Mouse (Mus musculus): ENCODE results near the gene Guk1.

Guk1 gene

DNA sequence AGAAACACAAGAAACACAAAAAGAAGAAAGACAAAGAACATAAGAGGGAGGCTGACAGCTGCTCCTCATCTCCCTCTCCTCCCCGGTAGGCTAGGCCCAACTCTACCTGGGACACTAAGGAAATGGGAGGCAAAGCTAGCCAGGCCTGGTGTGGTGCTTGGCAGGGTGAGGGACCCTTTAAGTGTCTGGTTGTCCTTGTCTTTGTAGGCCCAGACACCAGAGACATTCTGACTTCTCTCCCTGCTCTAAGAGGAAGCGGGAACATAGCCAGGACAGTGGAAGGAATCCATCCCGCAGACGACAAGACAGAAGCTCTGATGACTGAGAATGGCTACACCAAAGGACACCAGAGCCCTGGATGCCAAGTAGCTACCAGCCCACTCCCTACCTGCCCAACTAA is 18.0 kb upstream of the Guk1 start:
- DNase-seq (ENCODE audit: low read depth, low spot score) = no peak

DNA sequence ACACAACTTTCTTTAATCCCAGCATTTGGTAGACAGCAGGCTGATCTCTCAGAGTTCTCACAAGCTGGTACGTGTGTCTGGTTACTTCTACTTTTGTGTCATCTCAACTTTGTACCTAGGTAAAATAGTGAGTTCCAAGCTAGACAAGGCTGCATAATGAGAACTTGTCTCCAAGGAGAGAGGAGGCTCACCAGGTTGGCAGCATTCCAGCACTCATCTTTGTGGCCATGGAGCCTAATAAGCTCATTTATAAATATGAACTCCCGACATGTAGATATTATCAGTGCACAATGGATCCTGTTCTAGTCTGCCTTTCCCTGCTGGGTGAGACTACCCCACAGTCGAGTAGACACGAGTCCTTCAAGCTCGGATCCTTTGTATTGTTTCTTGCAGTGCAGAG is 17.6 kb upstream of the Guk1 start:
- peak; percentile 27 for DNase-seq (ENCODE audit: low read depth, low spot score)

DNA sequence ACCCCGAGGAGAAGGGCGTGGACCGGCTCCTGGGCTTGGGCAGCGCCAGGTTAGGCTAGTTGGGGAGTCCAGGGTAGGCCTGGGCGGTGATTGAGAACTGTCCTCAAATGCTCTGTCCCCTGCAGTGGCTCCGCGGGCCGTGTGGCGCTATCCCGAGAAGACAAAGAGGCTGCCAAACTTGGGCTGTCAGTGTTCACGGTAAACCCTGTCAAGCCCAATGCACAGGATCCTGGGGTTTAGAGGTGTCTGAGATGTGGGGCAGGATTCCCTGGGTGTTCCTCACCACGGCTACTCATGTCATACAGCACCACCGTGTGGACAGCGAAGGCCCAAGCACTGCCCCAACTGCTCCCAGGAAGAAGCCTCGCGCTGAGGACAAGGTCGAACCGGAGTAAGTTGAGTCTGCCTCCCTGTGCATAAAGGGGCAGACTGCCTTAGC is 17.0 kb upstream of the Guk1 start:
- DNase-seq (ENCODE audit: low read depth, low spot score) = peak; percentile 88

DNA sequence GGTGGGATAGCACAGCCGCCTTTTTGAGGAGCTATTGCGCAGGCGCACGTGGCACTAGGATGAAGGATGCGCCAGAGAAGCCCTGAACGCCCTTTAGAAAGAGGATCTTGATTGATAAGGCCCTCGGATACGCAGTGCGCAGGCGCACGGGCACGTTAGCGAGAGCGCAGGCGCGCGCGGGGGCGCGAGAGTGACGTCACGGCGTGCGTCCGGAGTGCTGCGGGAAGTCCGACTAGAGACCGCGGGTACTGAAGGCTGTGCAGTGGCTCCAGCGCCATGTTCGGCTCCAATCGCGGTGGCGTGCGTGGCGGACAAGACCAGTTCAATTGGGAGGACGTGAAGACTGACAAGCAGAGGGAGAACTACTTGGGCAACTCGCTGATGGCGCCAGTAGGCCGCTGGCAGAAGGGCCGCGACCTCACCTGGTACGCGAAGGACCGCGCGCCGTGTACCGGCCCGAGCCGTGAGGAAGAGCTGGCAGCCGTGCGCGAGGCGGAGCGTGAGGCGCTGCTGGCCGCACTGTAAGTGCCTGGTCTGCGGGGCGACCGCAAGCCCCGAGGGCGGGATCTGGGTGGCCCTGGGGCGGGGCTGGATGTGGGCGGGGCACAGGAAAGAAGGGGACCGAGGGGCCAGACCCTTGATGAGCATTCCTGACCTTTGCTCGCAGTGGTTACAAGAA is 16.3 kb upstream of the Guk1 start, which contains the start of gene 2310033P09Rik:
Gene 2310033P09Rik (plus strand): TSS at position 169 of the 679 bp plus-strand sequence.
- DNase-seq (ENCODE audit: low read depth, low spot score) = peak; percentile 98

GRCm38 (mm10) chr11:59202081-59202995 is 10.3 kb upstream of the Guk1 start, which contains the start of gene Mrpl55:
Mrpl55 (plus strand) TSS chr11:59202486.
- DNase-seq (ENCODE audit: low read depth, low spot score) = peak; percentile 97

DNA sequence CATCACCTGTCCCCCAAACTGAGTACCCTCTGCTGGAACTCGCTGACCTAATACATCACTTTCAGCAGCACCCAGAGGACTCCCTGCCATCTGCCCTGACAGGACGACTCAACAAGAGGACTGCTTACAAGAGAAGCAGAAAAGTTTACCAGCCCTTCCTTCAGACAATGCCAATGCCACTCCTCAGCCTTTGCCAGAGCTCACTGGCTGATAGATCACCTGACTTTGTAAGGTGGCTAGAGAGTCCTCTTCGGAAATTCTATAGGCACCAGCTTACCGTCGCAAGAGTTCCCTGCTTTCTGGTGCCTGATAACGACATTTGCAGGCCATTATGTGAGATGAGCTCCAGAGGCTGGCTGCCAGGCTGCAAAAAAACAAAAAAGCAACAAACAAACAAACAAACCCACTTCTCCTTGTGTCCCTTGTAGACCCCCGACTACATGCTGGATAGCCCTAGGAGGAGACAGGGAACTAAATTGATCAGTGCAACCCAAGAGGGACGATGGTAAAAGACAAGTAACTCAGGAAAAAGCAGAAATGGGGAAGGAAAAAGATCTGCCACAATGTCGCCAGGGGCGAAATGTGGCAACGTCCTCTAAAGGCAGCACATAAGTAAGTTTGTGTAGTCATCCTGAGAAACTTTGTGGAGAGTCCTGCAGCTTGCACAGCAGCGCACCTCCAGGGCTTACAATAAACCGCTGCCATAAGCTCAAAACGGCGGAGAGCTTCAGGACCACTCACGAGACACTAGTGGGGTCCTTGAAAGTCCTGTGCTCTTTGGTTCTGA is 9.4 kb upstream of the Guk1 start:
- DNase-seq (ENCODE audit: low read depth, low spot score) = no peak

GRCm38 (mm10) chr11:59196230-59196629 is 4.2 kb upstream of the Guk1 start:
- no peak for DNase-seq (ENCODE audit: low read depth, low spot score)

DNA sequence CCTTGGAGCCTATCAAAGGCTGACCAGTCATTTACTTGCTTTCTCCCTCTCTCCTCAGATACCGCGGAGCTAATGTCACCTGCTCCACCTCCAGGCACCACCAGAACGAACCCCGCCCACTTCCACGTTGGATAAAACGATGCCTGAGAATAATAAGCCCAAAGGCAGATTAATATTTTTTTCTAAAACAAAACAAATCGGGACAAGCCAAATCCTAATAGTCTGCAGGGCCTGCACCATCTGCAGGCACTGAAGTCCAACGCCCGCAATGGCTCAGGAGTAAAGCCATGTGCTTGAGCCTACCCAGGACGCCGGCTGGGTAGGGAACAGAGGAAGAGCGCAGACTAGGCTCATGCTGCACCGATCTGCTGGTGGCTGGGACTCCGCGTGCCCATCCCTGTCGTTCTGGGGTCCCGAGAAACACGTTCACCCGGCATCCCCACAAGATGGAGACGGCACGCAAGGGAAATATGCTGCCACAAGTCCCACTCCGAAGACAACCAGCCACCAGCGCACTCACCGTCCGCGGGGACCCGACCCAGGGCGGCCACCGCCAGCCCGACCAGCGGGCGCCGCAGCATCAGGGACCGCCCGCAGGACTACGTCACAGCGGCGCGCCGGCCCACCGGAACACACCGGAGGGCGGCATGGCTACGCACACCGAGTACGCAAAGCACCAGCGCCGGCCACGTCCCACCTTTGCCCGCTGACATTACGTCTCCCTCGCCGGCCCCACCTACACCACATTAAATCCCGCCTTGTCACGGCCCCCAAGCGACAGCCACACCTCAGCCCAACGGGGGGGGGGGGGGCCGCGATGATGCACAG is 567 bp downstream of the Guk1 start:
- DNase-seq (ENCODE audit: low read depth, low spot score) = peak; percentile 98

GRCm38 (mm10) chr11:59187706-59188105 is 4.3 kb downstream of the Guk1 start:
- no peak for DNase-seq (ENCODE audit: low read depth, low spot score)

DNA sequence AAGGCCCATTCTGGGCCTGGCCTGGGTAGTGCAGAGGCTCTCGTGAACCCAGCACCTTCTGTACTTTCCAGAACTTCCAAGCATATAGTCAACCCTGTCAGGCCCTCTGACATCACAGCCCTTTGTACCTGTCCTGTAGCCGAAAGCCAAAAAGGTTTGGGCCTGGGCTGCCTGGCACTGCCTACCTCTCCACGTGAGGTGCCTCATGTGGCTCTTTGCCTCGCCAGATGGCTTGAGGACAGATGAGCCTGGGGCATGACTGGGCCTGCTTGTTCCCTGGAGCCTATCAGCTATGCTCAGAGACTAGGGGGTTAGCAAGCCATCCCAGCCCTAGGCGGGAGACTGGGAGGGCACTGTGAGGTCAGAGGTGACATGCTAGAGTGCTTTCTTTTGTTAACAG is 6.5 kb downstream of the Guk1 start:
- no peak for DNase-seq (ENCODE audit: low read depth, low spot score)

DNA sequence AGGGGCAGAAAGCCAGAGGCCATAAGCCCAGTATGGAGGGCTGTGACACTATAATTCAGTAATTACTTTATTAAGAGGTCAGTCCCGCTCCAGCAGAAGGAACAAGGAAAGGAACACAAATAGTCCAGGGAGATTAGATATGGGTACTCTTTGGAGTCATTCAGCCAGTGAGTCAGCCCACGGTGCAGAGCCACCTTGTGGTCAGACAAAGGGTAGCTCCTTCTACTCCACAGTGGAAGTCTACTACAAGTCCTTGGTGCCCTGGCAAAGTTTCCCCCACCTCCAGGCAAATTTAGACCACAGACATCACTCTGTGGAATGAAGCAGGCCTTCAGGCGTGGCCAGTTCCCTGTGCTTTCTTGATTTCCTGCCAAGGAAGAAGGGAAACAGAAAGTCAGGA is 8.2 kb downstream of the Guk1 start:
- DNase-seq (ENCODE audit: low read depth, low spot score) = peak; percentile 78

- peak; percentile 91 for DNase-seq (ENCODE audit: low read depth, low spot score)
Observed at GRCm38 (mm10) chr11:59182864-59183331, 9.1 kb downstream of the Guk1 start, which contains the start of gene Gjc2. Gjc2 (minus strand) TSS chr11:59183213.

DNA sequence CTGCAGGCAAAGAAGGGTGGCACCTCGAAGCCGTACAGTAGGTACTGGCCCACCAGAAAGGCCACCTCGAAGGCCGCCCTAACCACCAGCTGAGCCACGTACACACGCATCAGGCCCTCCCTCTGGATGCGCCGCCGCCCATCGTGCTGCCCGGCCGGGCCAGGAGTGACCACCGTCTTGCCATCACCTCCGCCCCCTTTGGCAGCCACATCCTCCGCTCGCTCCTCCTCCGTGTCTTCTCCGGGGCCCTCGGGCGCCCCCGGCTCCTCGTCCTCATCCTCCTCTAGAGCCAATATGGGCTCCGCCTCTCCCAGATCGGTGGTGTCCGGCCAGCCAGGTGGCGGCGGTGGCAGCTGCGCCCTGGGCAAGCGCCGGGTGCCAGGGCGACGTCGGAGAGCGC is 15.1 kb downstream of the Guk1 start:
- no peak for DNase-seq (ENCODE audit: low read depth, low spot score)

DNA sequence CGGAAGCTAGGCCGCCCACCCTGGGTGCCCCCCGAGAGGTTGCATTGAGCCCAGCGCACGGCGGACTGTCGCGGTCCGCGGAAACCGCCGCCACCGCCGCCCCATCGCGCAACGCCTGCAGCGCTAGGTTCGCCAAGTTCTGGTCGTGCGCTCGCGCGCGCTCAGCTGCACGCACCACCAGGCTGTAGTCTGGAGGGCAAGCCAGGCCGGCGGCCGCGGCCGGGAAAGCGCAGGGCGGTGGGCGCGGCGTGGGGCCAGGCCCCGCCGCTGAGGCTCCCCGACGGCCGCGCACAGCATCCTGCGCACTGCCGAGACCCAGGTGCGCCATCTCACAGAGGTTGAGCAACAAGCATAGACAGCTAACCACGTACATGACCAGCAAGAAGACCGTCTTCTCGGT is 15.5 kb downstream of the Guk1 start:
- DNase-seq (ENCODE audit: low read depth, low spot score) = no peak

DNA sequence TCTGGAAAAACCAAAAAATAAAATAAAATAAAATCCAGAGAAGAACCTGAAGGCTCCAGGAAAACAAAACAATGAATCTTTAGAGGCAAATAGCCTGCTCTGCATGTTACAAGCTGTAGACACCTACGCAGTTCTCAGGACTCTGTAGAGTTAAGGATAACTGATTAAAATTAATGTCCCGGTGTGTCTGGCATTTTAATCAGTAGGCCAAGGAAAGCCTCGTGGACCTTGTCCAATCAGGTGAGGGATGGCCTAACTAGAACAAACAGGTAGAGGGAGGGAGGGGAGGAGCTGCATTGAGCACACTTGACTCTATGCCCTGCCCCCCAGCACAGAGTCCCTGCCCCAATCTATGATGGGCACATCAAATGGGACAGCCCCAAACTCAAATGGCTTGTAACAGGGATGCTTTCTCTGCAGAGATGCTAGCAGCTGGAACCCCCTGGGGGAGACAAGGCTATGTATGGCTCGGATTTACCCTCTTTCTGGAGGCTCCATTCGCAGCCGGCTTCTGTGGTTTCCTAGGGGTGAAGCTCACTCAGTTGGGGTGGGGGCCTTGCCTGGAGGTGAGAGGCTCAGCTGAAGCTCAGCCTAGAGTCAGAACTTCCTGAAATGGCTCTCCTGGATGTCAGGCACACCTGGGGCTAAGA is 17.7 kb downstream of the Guk1 start:
- DNase-seq (ENCODE audit: low read depth, low spot score) = no peak

DNA sequence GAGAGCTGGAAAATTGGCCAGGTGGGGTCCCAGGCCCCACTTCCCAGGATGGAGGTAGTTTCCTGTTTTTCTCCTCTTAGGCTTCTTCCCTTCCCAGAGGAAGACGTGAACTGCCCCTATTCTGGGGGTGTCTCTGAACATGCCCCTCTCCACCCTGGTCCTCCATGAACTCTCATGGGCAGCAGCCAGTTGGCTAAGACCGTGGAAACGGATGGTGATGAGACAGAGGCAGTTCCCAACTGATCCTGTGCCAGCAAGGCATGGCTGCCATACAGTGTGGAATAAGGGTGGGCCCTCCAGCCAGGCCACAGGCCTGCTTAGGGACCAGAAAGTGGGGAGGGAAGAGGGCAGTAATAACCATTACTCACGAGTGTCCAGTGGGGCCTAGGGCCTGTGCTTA is 21.5 kb downstream of the Guk1 start:
- no peak for DNase-seq (ENCODE audit: low read depth, low spot score)

- no peak for DNase-seq (ENCODE audit: low read depth, low spot score)
Observed at GRCm38 (mm10) chr11:59169807-59170206, 22.2 kb downstream of the Guk1 start.

- DNase-seq (ENCODE audit: low read depth, low spot score) = no peak
Observed at GRCm38 (mm10) chr11:59165616-59166241, 26.3 kb downstream of the Guk1 start.

DNA sequence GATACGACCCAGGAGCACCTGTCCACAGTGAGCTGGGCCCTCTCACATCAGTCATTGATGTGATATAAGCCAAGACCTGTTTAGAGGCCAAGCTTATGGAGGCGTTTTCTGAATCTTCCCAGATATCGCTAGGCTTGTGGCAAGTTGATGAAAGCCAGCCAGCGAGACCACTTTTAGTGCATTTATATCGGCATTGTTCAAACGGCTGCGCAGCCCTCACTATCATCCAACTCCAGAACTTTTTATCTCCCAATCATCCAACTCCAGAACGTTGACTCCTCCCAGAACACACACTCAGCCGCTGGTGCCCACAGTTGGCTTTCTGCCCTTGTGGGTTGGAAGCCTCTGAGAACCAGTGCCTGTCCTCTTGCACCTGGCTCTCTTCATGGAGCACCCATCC is 27.6 kb downstream of the Guk1 start:
- DNase-seq (ENCODE audit: low read depth, low spot score) = no peak
